25 mouse cellular contexts compared by ENCODE assay signal in the genomic region with DNA sequence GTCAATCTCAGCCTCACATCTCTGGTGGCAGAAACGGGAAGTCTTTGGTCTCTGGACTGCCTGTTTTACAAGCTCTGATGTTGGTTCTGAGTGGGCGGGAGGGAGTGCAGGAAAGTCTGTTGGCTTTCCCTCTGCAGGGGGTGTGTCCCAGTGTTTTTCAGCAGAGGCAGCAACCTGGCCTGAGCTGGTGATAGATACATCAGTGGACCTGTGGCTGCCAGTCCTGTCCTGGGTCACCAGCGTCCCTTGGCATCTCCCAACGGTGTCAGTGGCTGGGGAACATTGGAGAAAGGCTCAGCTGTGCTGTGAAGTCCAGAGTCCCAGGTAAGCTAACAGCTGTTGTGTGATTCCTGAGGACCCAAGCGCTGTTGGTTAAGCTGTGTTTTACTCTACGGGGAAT. TPM values are rescaled to one million over a fixed set of nuclear protein-coding genes. Genes with fewer than 3 reads are reported as not detected.
A peak's percentile ranks its signal among the peaks of the same experiment; 100 is the strongest.
DNase-seq lines count a peak whose midpoint lies in the region; ATAC-seq lines count a peak whose summit lies in the region.
"Had no signal": no experiment of that assay in that cellular context is flagged by ENCODE, and none has a peak within 500 bp of the region (broad histone marks: within the 10 kb centered on the region; RNA-seq: fewer than 3 reads in every experiment).

Adgrf1 (plus strand) TSS at position 169 of the 400 bp plus-strand sequence.

- 59% methylated on average over 6 of the region's 6 CpGs for WGBS in kidney, embryonic 14.5 days
- 20% methylated on average over 6 of the region's 6 CpGs for WGBS in liver, embryonic 15.5 days (ENCODE audit: insufficient replicate concordance)

- H3K4me1 ChIP-seq in kidney, embryonic 14.5 days (ENCODE audit: control insufficient read depth, insufficient read depth, low read length) = no peaks in the 10 kb centered on the region
- peaks cover 9% of the 10 kb centered on the region; the same call in 1 of the 2 replicates for H3K4me1 ChIP-seq in liver, embryonic 15.5 days (replicated peaks)
- H3K4me1 ChIP-seq: embryonic facial prominence, embryonic 12.5 days; forebrain, embryonic 13.5 days; hindbrain, embryonic 10.5 days; midbrain, embryonic 10.5 days had no signal

- no peak within 1 kb of the TSS for H3K9ac ChIP-seq in kidney, embryonic 14.5 days (ENCODE audit: low read depth, low read length)
- no peak within 1 kb of the TSS for H3K9ac ChIP-seq in liver, embryonic 15.5 days
- H3K9ac ChIP-seq: embryonic facial prominence, embryonic 12.5 days; forebrain, embryonic 13.5 days; heart, embryonic 15.5 days had no signal

- no peaks in the 10 kb centered on the region for H3K27me3 ChIP-seq in kidney, embryonic 14.5 days (ENCODE audit: control insufficient read depth, insufficient read depth, low read length)
- H3K27me3 ChIP-seq in liver, embryonic 15.5 days = no peaks in the 10 kb centered on the region
- H3K27me3 ChIP-seq: embryonic facial prominence, embryonic 12.5 days; forebrain, embryonic 13.5 days; heart, embryonic 15.5 days had no signal

- no peak for DNase-seq in kidney, adult 8-10 months
- peak; percentile 17 for DNase-seq in urinary bladder, postnatal 14 days (ENCODE audit: low spot score)
- DNase-seq in urinary bladder, adult 18-20 months (ENCODE audit: low spot score in 2 of 2) = no peak
- DNase-seq in testis, postnatal 14 days (ENCODE audit: low spot score) = no peak
- no peak for DNase-seq in right cerebral cortex, postnatal 36 days (ENCODE audit: low spot score in 2 of 2)
- DNase-seq in cerebellum, postnatal 14 days = no peak
- DNase-seq: cerebellum, adult 18-20 months; gastrocnemius, postnatal 10 days; heart, adult 2 months; kidney, postnatal 25 days; layer of hippocampus, adult 9-11 months; left cerebral cortex, postnatal 4 days; lung, adult 18-20 months; lung, postnatal 36 days; thymus, postnatal 36 days had no signal

- ATAC-seq in kidney, embryonic 14.5 days (ENCODE audit: low FRiP score, low TSS enrichment) = peak; percentile 67
- ATAC-seq in liver, embryonic 15.5 days (ENCODE audit: insufficient read depth) = peak; percentile 53
- ATAC-seq: forebrain, embryonic 13.5 days had no signal

- peaks cover 6% of the 10 kb centered on the region for H3K9me3 ChIP-seq in kidney, embryonic 14.5 days (ENCODE audit: control insufficient read depth, low read length)
- H3K9me3 ChIP-seq in liver, embryonic 15.5 days (replicated peaks) = 0 out of 2 replicates have a peak, but pooled peaks cover 4% of the 10 kb centered on the region
- H3K9me3 ChIP-seq: forebrain, embryonic 13.5 days; heart, embryonic 15.5 days; hindbrain, embryonic 10.5 days; midbrain, embryonic 10.5 days had no signal

- no peak within 1 kb of the TSS for H3K4me2 ChIP-seq in kidney, embryonic 14.5 days (replicated peaks; ENCODE audit: low read depth, low read length)
- H3K4me2 ChIP-seq in liver, embryonic 15.5 days = peak within 1 kb of the TSS; percentile 25
- H3K4me2 ChIP-seq: embryonic facial prominence, embryonic 12.5 days; forebrain, embryonic 13.5 days; heart, embryonic 15.5 days had no signal

- H3K36me3 ChIP-seq in kidney, embryonic 14.5 days (ENCODE audit: control insufficient read depth, insufficient read depth, low read length) = no peaks in the 10 kb centered on the region
- H3K36me3 ChIP-seq in liver, embryonic 15.5 days (replicated peaks) = no peaks in the 10 kb centered on the region
- H3K36me3 ChIP-seq: embryonic facial prominence, embryonic 12.5 days; heart, embryonic 15.5 days; hindbrain, embryonic 10.5 days; midbrain, embryonic 10.5 days had no signal

- no peak within 1 kb of the TSS for H3K27ac ChIP-seq in kidney, embryonic 14.5 days (ENCODE audit: low read depth, low read length)
- H3K27ac ChIP-seq in liver, embryonic 15.5 days (replicated peaks) = no peak within 1 kb of the TSS
- H3K27ac ChIP-seq: embryonic facial prominence, embryonic 12.5 days; forebrain, embryonic 13.5 days; heart, adult 2 months; heart, embryonic 15.5 days; hindbrain, embryonic 10.5 days; left cerebral cortex, adult 2 months; midbrain, embryonic 10.5 days had no signal

- no peak within 1 kb of the TSS for H3K4me3 ChIP-seq in kidney, embryonic 14.5 days (ENCODE audit: low read length)
- H3K4me3 ChIP-seq in liver, embryonic 15.5 days (replicated peaks) = no peak within 1 kb of the TSS
- H3K4me3 ChIP-seq: embryonic facial prominence, embryonic 12.5 days; erythroblast, embryonic 14.5 days; forebrain, embryonic 13.5 days; heart, adult 2 months; heart, embryonic 15.5 days; hindbrain, embryonic 10.5 days; left cerebral cortex, adult 2 months; midbrain, embryonic 10.5 days had no signal

RNA-seq across cellular contexts. Expression of gene Adgrf1, which starts in this region (rescaled TPM):
- polyA plus RNA-seq in kidney, embryonic 14.5 days (2014; fragmentation: Nextera tagmentation; extraction: Ambion mirVana) = 0.24 and 0.49 TPM in 2 replicates
- 0.64 and 0.68 TPM in 2 replicates for polyA plus RNA-seq in liver, embryonic 15.5 days (2015; fragmentation: Nextera tagmentation; extraction: Ambion mirVana)
- polyA plus RNA-seq: embryonic facial prominence, embryonic 12.5 days; erythroblast, embryonic 14.5 days; forebrain, embryonic 13.5 days; heart, embryonic 15.5 days; hindbrain, embryonic 10.5 days; midbrain, embryonic 10.5 days; midbrain, postnatal 0 days had no signal

Comparison
In these comparisons a context has a peak if more than half of its experiments do, and no peak if none do; other contexts are left out.
1. Peak in ATAC-seq in kidney, embryonic 14.5 days; RNA of the gene not detected or under 1 TPM.
2. Peak in ATAC-seq and H3K4me2 ChIP-seq in liver, embryonic 15.5 days; RNA of the gene not detected or under 1 TPM.